Mouse (Mus musculus) stomach, postnatal 0 days (tissue): Measurements from ENCODE around the gene Nkx2-1. TPM values are rescaled to one million over a fixed set of nuclear protein-coding genes. Genes with fewer than 3 reads are reported as not detected.

Source experiments
- ATAC-seq: fragments of 200-750 bp; cut with Nextera tagmentation; 2 replicates; pipeline ENCODE4 v1.8.0; 2017; ENCODE audit not compliant: low FRiP score, low TSS enrichment
- DNase-seq: peaks from one replicate; pipeline ENCODE4 v3.0.0-alpha.2; 2016; ENCODE audit warnings: low spot score
- H3K27ac ChIP-seq: fragments of 300-500 bp; sonication (generic); replicated peaks from 2 replicates; pipeline ENCODE4 v1.5.1; 2014; ENCODE audit warnings: mild to moderate bottlenecking, control low read depth
- H3K27me3 ChIP-seq: fragments of 300-500 bp; sonication (generic); 2 replicates; pipeline ENCODE4 v1.6.1; 2014; ENCODE audit warnings: low read length; ENCODE audit not compliant: control insufficient read depth, insufficient read depth
- H3K36me3 ChIP-seq: fragments of 300-500 bp; sonication (generic); 2 replicates; pipeline ENCODE4 v1.6.1; 2014; ENCODE audit warnings: low read length, mixed read lengths; ENCODE audit not compliant: control insufficient read depth, insufficient read depth
- H3K4me1 ChIP-seq: fragments of 300-500 bp; sonication (generic); replicated peaks from 2 replicates; pipeline ENCODE4 v1.6.1; 2014; ENCODE audit warnings: antibody characterized with exemption; ENCODE audit not compliant: control insufficient read depth, insufficient read depth
- H3K4me2 ChIP-seq: fragments of 300-500 bp; sonication (generic); replicated peaks from 2 replicates; pipeline ENCODE4 v1.6.1; 2014; ENCODE audit warnings: low read depth, mild to moderate bottlenecking, control low read depth, moderate library complexity
- H3K4me3 ChIP-seq: fragments of 300-500 bp; sonication (generic); 2 replicates; pipeline ENCODE4 v1.5.1; 2014; ENCODE audit warnings: low read depth, low read length, control low read depth
- H3K9ac ChIP-seq: fragments of 300-500 bp; sonication (generic); 2 replicates; pipeline ENCODE4 v1.6.1; 2014; ENCODE audit warnings: mild to moderate bottlenecking, low read length, control low read depth, mixed read lengths
- H3K9me3 ChIP-seq: fragments of 300-500 bp; sonication (generic); 2 replicates; pipeline ENCODE4 v1.6.1; 2016; ENCODE audit warnings: low read length; ENCODE audit not compliant: control insufficient read depth
- CTCF ChIP-seq: IDR thresholded peaks from 2 replicates; pipeline ENCODE4 v1.5.1; 2016; ENCODE audit warnings: antibody characterized with exemption, low read depth, mild to moderate bottlenecking, moderate library complexity
- EP300 ChIP-seq: optimal IDR thresholded peaks from 2 replicates; pipeline ENCODE3; 2016; ENCODE audit warnings: antibody characterized with exemption
- WGBS: fragments of 180-500 bp; shearing (Covaris S2); extraction: QIAGEN DNeasy Blood & Tissue Kit; methylation state at CpG from one replicate; pipeline ENCODE4 v1.1.7; 2014; 5-methylcytosine and 5-hydroxymethylcytosine counted together
- polyA plus RNA-seq: library from polyadenylated mRNA; unstranded; fragments of >200 nt; fragmentation: Nextera tagmentation; extraction: Ambion mirVana; gene quantifications from 2 replicates; pipeline ENCODE4 v1.2.1, GENCODE M21; 2015

Nkx2-1 gene
- polyA plus RNA-seq, 1 experiment from 2014 or later, result not detected

GRCm38 (mm10) chr12:56520396-56521105, 16.2 kb downstream of the Nkx2-1 start:
- no peak overlapping the region for H3K27ac ChIP-seq
- no peak overlapping the region for H3K4me3 ChIP-seq
- no peaks in the 10 kb centered on the region for H3K9me3 ChIP-seq
- DNase-seq (no peak), ATAC-seq (no peak)
- TF ChIP-seq EP300 (no peak), CTCF (no peak)
- H3K36me3 ChIP-seq, result no peaks in the 10 kb centered on the region
- no peak overlapping the region for H3K9ac ChIP-seq
- H3K27me3 ChIP-seq, result peaks cover 12% of the 10 kb centered on the region
- no peak overlapping the region for H3K4me2 ChIP-seq
- no peaks in the 10 kb centered on the region for H3K4me1 ChIP-seq
- WGBS, result 2% methylated on average over 22 of the region's 22 CpGs

- DNase-seq, result no peak
Measured at GRCm38 (mm10) chr12:56519738-56520191, 16.9 kb downstream of the Nkx2-1 start.

GRCm38 (mm10) chr12:56519071-56519737, 17.5 kb downstream of the Nkx2-1 start:
- no peaks in the 10 kb centered on the region for H3K4me1 ChIP-seq
- DNase-seq, result no peak
- H3K9me3 ChIP-seq, result no peaks in the 10 kb centered on the region
- no peak overlapping the region for H3K27ac ChIP-seq
- H3K4me2 ChIP-seq, result no peak overlapping the region
- H3K9ac ChIP-seq, result no peak overlapping the region
- ATAC-seq, result no peak
- peaks cover 12% of the 10 kb centered on the region for H3K27me3 ChIP-seq
- H3K4me3 ChIP-seq, result no peak overlapping the region
- 27% methylated on average over 13 of the region's 13 CpGs for WGBS
- TF ChIP-seq CTCF (no peak), EP300 (no peak)
- H3K36me3 ChIP-seq, result no peaks in the 10 kb centered on the region

More at GRCm38 (mm10) chr12:56519738-56520191, 16.9 kb downstream of the Nkx2-1 start:
- no peak for TF ChIP-seq CTCF
- no peak for TF ChIP-seq EP300
- Histone ChIP-seq H3K27ac (no peak overlapping the region), H3K4me3 (no peak overlapping the region), H3K4me2 (no peak overlapping the region), H3K4me1 (no peaks in the 10 kb centered on the region), H3K36me3 (no peaks in the 10 kb centered on the region), H3K27me3 (peaks cover 12% of the 10 kb centered on the region), H3K9ac (no peak overlapping the region), H3K9me3 (no peaks in the 10 kb centered on the region)
- no peak for ATAC-seq
- 1% methylated on average over 30 of the region's 30 CpGs for WGBS

GRCm38 (mm10) chr12:56518221-56518620, 18.5 kb downstream of the Nkx2-1 start:
- Histone ChIP-seq H3K9ac (no peak overlapping the region), H3K27ac (no peak overlapping the region)
- DNase-seq, result no peak

GRCm38 (mm10) chr12:56514831-56515230, 21.9 kb downstream of the Nkx2-1 start:
- Histone ChIP-seq H3K9ac (no peak overlapping the region), H3K27ac (no peak overlapping the region), H3K4me2 (no peak overlapping the region), H3K9me3 (no peaks in the 10 kb centered on the region), H3K36me3 (no peaks in the 10 kb centered on the region), H3K4me3 (no peak overlapping the region), H3K4me1 (no peaks in the 10 kb centered on the region), H3K27me3 (0 out of 2 replicates have a peak, but pooled peaks cover 3% of the 10 kb centered on the region)
- TF ChIP-seq EP300 (no peak), CTCF (no peak)
- DNase-seq (no peak), ATAC-seq (no peak)
- 82% methylated on average over 5 of the region's 5 CpGs for WGBS

More at GRCm38 (mm10) chr12:56518221-56518620, 18.5 kb downstream of the Nkx2-1 start:
- ATAC-seq, result no peak
- no peak overlapping the region for H3K4me3 ChIP-seq
- no peaks in the 10 kb centered on the region for H3K36me3 ChIP-seq
- no peak overlapping the region for H3K4me2 ChIP-seq
- TF ChIP-seq EP300 (no peak), CTCF (no peak)
- 35% methylated on average over 5 of the region's 5 CpGs for WGBS
- no peaks in the 10 kb centered on the region for H3K9me3 ChIP-seq
- no peaks in the 10 kb centered on the region for H3K4me1 ChIP-seq
- peaks cover 12% of the 10 kb centered on the region for H3K27me3 ChIP-seq

GRCm38 (mm10) chr12:56508413-56508812, 28.3 kb downstream of the Nkx2-1 start:
- Histone ChIP-seq H3K4me2 (no peak overlapping the region), H3K4me1 (no peaks in the 10 kb centered on the region), H3K27ac (no peak overlapping the region), H3K36me3 (no peaks in the 10 kb centered on the region), H3K9ac (no peak overlapping the region), H3K4me3 (no peak overlapping the region), H3K9me3 (no peaks in the 10 kb centered on the region), H3K27me3 (no peaks in the 10 kb centered on the region)
- no peak for DNase-seq
- TF ChIP-seq CTCF (no peak), EP300 (no peak)
- no peak for ATAC-seq
- WGBS, result 42% methylated on average over 8 of the region's 8 CpGs
